Mouse (Mus musculus): ENCODE data around the gene Ivd. TPM values are rescaled to one million over a fixed set of nuclear protein-coding genes. Genes with fewer than 3 reads are reported as not detected.

The Ivd gene
- polyA plus RNA-seq, 1 experiment from 2014 or later = 68.9 TPM

GRCm38 (mm10) chr2:118925952-118926351, 64.2 kb downstream of the Ivd start:
- ATAC-seq (replicated peaks; ENCODE audit: low FRiP score, low read depth) = peak; percentile 58
- no peak for DNase-seq (ENCODE audit: low spot score)
- no peak for TF ChIP-seq CTCF (IDR thresholded peaks at IDR 0.05; ENCODE audit: low read depth)

GRCm38 (mm10) chr2:118926361-118926997, 64.7 kb downstream of the Ivd start, which contains the start of gene Chst14:
TSS of gene Chst14 (plus strand) at chr2:118926496.
- Histone ChIP-seq H3K9me3 (replicated peaks; ENCODE audit: low read length) (no peaks in the 10 kb centered on the region), H3K36me3 (ENCODE audit: insufficient read depth, low read length) (0 out of 2 replicates have a peak, but pooled peaks cover 11% of the 10 kb centered on the region), H3K9ac (ENCODE audit: low read depth, low read length) (peak within 1 kb of the TSS; percentile 88), H3K27me3 (ENCODE audit: insufficient read depth, low read length) (no peaks in the 10 kb centered on the region), H3K4me2 (ENCODE audit: low read length) (peak within 1 kb of the TSS; percentile 94), H3K27ac (peak within 1 kb of the TSS; percentile 54), H3K4me3 (replicated peaks; ENCODE audit: low read depth, low read length) (peak within 1 kb of the TSS; percentile 75), H3K4me1 (replicated peaks; ENCODE audit: insufficient read depth, low read length) (peaks cover 6% of the 10 kb centered on the region)
- no peak for TF ChIP-seq CTCF (IDR thresholded peaks at IDR 0.05; ENCODE audit: low read depth)
- under 1% methylated on average over 39 of the region's 47 CpGs for WGBS
- DNase-seq (ENCODE audit: low spot score) (peak; percentile 91), ATAC-seq (replicated peaks; ENCODE audit: low FRiP score, low read depth) (peak; percentile 90)

More at GRCm38 (mm10) chr2:118925952-118926351, 64.2 kb downstream of the Ivd start:
- H3K4me1 ChIP-seq (replicated peaks; ENCODE audit: insufficient read depth, low read length) = peaks cover 6% of the 10 kb centered on the region
- H3K27ac ChIP-seq = peak overlapping the region; percentile 52; the same call in 1 of the 2 replicates
- H3K4me2 ChIP-seq (ENCODE audit: low read length) = peak overlapping the region; percentile 94
- 0 out of 2 replicates have a peak, but pooled peaks cover 11% of the 10 kb centered on the region for H3K36me3 ChIP-seq (ENCODE audit: insufficient read depth, low read length)
- no peaks in the 10 kb centered on the region for H3K9me3 ChIP-seq (replicated peaks; ENCODE audit: low read length)
- H3K27me3 ChIP-seq (ENCODE audit: insufficient read depth, low read length) = no peaks in the 10 kb centered on the region
- WGBS = 0% methylated on average over 6 of the region's 6 CpGs
- peak overlapping the region; percentile 75 for H3K4me3 ChIP-seq (replicated peaks; ENCODE audit: low read depth, low read length)
- H3K9ac ChIP-seq (ENCODE audit: low read depth, low read length) = peak overlapping the region; percentile 88

GRCm38 (mm10) chr2:118926998-118927739, 65.4 kb downstream of the Ivd start:
- H3K4me1 ChIP-seq (replicated peaks; ENCODE audit: insufficient read depth, low read length) = peaks cover 6% of the 10 kb centered on the region
- H3K9me3 ChIP-seq (replicated peaks; ENCODE audit: low read length) = no peaks in the 10 kb centered on the region
- no peaks in the 10 kb centered on the region for H3K27me3 ChIP-seq (ENCODE audit: insufficient read depth, low read length)
- peak overlapping the region; percentile 94 for H3K4me2 ChIP-seq (ENCODE audit: low read length)
- DNase-seq (ENCODE audit: low spot score) (peak; percentile 48), ATAC-seq (replicated peaks; ENCODE audit: low FRiP score, low read depth) (no peak)
- H3K27ac ChIP-seq = peak overlapping the region; percentile 54
- 0 out of 2 replicates have a peak, but pooled peaks cover 9% of the 10 kb centered on the region for H3K36me3 ChIP-seq (ENCODE audit: insufficient read depth, low read length)
- no peak for TF ChIP-seq CTCF (IDR thresholded peaks at IDR 0.05; ENCODE audit: low read depth)
- H3K4me3 ChIP-seq (replicated peaks; ENCODE audit: low read depth, low read length) = peak overlapping the region; percentile 75
- peak overlapping the region; percentile 88 for H3K9ac ChIP-seq (ENCODE audit: low read depth, low read length)
- 28% methylated on average over 31 of the region's 31 CpGs for WGBS

Other genes with a start within 250 kb of the Ivd start
- 1.9 and 3.5 TPM in 2 replicates for gene Pak6, start 198.7 kb upstream of the Ivd start, polyA plus RNA-seq (2015; fragmentation: Nextera tagmentation; extraction: Ambion mirVana)
- 0.37 and 0.45 TPM in 2 replicates for gene Ankrd63, start 158.0 kb upstream of the Ivd start, polyA plus RNA-seq (2015; fragmentation: Nextera tagmentation; extraction: Ambion mirVana)
- gene Plcb2, start 133.5 kb upstream of the Ivd start, polyA plus RNA-seq (2015; fragmentation: Nextera tagmentation; extraction: Ambion mirVana) = 1.3 and 1.4 TPM in 2 replicates
- 16.1 and 16.8 TPM in 2 replicates for gene Inafm2, start 116.2 kb upstream of the Ivd start, polyA plus RNA-seq (2015; fragmentation: Nextera tagmentation; extraction: Ambion mirVana)
- 0.91 and 0.95 TPM in 2 replicates for gene Ccdc9b, start 99.3 kb upstream of the Ivd start, polyA plus RNA-seq (2015; fragmentation: Nextera tagmentation; extraction: Ambion mirVana)
- gene Phgr1, start 89.2 kb upstream of the Ivd start, polyA plus RNA-seq (2015; fragmentation: Nextera tagmentation; extraction: Ambion mirVana) = not detected in 2 replicates
- 0.01 and 0.05 TPM in 2 replicates for gene Disp2, start 82.2 kb upstream of the Ivd start, polyA plus RNA-seq (2015; fragmentation: Nextera tagmentation; extraction: Ambion mirVana)
- gene Knstrn, start 48.0 kb upstream of the Ivd start, polyA plus RNA-seq (2015; fragmentation: Nextera tagmentation; extraction: Ambion mirVana) = 57.5 and 59.4 TPM in 2 replicates
- gene Bahd1, start 38.4 kb downstream of the Ivd start, polyA plus RNA-seq (2015; fragmentation: Nextera tagmentation; extraction: Ambion mirVana) = 3.3 TPM in 2 replicates
- gene Chst14, start 64.5 kb downstream of the Ivd start, polyA plus RNA-seq (2015; fragmentation: Nextera tagmentation; extraction: Ambion mirVana) = 23.9 and 25.1 TPM in 2 replicates
- gene Ccdc32, start 167.4 kb downstream of the Ivd start, polyA plus RNA-seq (2015; fragmentation: Nextera tagmentation; extraction: Ambion mirVana) = 29.9 and 30.1 TPM in 2 replicates
- gene Rpusd2, start 172.8 kb downstream of the Ivd start, polyA plus RNA-seq (2015; fragmentation: Nextera tagmentation; extraction: Ambion mirVana) = 2.8 and 3.1 TPM in 2 replicates
- gene Knl1, start 185.2 kb downstream of the Ivd start, polyA plus RNA-seq (2015; fragmentation: Nextera tagmentation; extraction: Ambion mirVana) = 25.6 and 26.0 TPM in 2 replicates